Mouse (Mus musculus): Measurements from ENCODE around the gene Pum2. TPM values are rescaled to one million over a fixed set of nuclear protein-coding genes. Genes with fewer than 3 reads are reported as not detected.
A peak's percentile ranks its signal among the peaks of the same experiment; 100 is the strongest.
"Not testable (repeated sequence)": the region's sequence is repeated elsewhere in the genome, so short reads cannot be mapped to it uniquely, and the experiment has no call there.

Pum2 gene
- polyA plus RNA-seq (2012; rRNA removed): 56.5 and 59.3 TPM in 2 replicates

GRCm38 (mm10) chr12:8673974-8674306 is at the start of gene Pum2:
TSS of gene Pum2 (plus strand) at chr12:8674134.
- DNase-seq (ENCODE audit: low spot score): peak; percentile 93

- no peak for DNase-seq (ENCODE audit: low spot score)
These were observed 44.4 kb upstream of the Pum2 start for GRCm38 (mm10) chr12:8629537-8629936.

GRCm38 (mm10) chr12:8631691-8632090 is 42.2 kb upstream of the Pum2 start:
- no peak for DNase-seq (ENCODE audit: low spot score)

DNA sequence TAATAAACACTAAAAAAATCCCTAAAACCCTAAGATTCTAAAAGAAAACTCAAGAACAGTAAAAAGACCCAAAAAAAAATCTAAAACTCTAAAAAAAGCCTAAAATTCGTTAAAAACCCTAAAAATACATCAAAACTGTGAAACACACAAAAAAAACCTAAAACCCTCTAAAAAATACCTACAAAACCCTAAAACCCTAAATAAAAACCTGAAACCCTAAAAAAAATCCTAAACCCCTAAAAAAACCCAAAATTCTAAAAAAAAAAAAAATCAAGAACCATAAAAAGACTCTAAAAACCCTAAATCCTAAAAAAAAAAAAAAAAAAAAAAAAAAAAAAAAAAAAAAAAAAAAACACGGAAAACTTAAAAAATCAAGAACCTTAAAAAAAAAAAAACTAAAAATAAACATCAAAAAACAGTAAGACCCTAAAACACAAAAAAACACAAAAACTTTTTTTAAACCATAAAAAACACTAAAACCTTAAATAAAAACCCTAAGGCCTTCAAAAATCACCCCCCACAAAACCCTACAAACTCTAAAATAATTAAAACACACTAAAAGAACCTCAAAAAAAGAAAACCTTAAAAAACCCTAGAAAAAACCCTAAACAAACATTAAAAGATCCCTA is 41.1 kb upstream of the Pum2 start:
- DNase-seq (ENCODE audit: low spot score): no peak

- DNase-seq (ENCODE audit: low spot score): no peak
These were observed 39.6 kb upstream of the Pum2 start for GRCm38 (mm10) chr12:8634306-8634705.

- DNase-seq (ENCODE audit: low spot score): no peak
These were observed 38.4 kb upstream of the Pum2 start for GRCm38 (mm10) chr12:8635546-8635945.

GRCm38 (mm10) chr12:8636945-8637344 is 37.0 kb upstream of the Pum2 start:
- DNase-seq (ENCODE audit: low spot score): no peak

DNA sequence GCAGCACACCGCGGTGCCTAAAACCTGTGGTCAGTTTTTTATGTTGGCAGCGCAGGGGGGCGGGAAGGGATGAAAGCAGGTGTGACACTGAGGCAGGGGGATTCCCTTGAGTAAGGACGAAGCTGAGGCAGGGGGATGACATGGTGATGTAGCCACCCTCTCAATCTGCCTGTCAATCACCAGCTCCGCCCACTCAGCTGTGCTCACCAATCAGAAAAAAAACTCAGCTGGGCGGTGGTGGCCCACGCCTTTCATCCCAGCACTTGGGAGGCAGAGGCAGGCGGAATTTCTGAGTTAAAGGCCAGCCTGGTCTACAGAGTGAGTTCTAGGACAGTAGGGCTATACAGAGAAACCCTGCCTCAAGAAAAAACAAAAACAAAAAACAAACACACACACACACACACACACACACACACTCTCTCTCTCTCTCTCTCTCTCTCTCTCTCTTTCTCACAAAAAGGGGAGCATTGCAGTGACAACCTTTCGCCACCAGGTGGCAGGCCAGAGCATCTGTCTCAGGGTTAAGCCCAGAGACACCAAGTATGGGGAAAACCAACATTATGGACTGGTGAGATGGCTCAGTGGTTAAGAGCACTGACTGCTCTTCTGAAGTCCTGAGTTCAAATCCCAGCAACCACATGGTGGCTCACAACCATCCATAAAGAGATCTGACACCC is 35.4 kb upstream of the Pum2 start:
- DNase-seq (ENCODE audit: low spot score): peak; percentile 65

- not testable (repeated sequence) for DNase-seq (ENCODE audit: low spot score)
These were observed 33.7 kb upstream of the Pum2 start for GRCm38 (mm10) chr12:8640186-8640585.

DNA sequence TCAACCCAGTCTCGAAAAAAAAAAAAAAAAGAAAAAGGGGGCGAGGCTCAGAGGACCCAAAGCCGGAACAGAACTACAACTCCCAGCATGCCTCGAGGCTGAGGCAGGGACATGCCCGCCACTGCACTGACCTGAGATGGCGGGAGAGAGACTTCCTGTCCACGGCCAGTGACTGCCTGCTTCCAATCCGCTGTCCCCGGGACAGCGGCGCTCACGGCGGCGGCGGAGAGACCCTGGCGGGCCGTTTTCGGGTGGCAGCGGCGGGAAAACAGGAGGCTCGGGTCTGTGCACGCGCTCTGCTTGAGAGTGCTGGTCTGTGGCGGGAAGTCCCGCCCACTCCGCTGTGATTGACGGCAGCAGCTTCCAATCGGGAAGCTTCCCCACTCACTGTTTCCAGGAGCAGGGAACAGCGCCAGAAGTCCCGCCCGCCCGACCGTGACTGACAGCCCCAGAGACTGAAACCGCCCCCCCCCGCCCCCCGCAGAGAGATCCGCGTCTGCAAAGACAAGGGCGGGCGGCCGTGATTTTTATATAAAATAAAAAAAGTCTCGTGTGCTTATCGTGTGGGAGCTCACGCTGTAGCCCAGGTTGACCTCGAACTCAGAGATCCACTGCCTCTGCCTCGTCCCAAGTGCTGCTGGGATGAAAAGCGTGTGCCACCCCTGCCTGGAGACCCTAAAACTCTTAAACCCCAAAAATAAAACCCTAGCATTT is 33.1 kb upstream of the Pum2 start:
- DNase-seq (ENCODE audit: low spot score): peak; percentile 100

GRCm38 (mm10) chr12:8641425-8641735 is 32.6 kb upstream of the Pum2 start:
- no peak for DNase-seq (ENCODE audit: low spot score)

DNA sequence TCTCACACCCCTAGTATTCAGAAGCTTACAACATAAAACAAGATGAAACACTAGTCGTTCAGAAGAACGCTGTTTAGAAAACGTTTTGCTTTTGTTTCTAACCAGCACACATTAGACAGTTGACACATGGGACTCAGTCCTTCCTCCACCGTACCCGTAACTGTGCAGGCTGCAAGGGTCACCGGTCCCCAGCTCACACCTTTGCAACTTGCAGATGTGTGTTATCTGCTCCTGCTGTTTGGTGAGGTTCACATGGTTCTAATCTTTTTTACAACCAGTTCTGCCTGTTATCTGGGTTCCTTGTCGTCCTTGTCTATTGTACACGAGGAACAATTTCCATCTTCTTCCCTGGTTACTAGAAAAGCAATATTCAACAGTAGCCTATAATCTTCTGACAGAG is 25.7 kb upstream of the Pum2 start:
- not testable (repeated sequence) for DNase-seq (ENCODE audit: low spot score)

DNA sequence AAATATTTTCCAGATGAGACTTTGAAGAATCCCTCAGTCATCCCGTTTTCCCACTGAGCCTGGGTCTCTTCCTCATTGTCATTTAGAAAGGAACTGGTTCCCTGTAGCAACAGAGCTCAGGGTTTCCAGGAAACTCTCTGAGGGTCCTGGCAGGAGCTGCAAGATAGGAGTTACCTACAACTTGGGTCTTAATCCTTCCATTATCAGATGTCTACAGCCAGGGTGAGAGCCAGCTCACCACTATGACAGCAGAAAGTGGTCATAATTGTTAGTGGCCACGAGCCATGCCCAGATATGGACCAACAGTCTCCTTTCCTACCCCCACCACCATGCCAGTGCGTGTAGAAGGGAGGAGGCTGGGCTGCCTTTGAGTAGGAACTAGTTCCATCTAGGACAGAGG is 23.9 kb upstream of the Pum2 start:
- DNase-seq (ENCODE audit: low spot score): not testable (repeated sequence)

- peak; percentile 45 for DNase-seq (ENCODE audit: low spot score)
These were observed 17.3 kb upstream of the Pum2 start for GRCm38 (mm10) chr12:8656596-8656995.

GRCm38 (mm10) chr12:8657116-8657515 is 16.8 kb upstream of the Pum2 start:
- DNase-seq (ENCODE audit: low spot score): no peak

GRCm38 (mm10) chr12:8657629-8658366 is 16.1 kb upstream of the Pum2 start:
- no peak for DNase-seq (ENCODE audit: low spot score)

- DNase-seq (ENCODE audit: low spot score): no peak
These were observed 14.3 kb upstream of the Pum2 start for GRCm38 (mm10) chr12:8659406-8660279.

DNA sequence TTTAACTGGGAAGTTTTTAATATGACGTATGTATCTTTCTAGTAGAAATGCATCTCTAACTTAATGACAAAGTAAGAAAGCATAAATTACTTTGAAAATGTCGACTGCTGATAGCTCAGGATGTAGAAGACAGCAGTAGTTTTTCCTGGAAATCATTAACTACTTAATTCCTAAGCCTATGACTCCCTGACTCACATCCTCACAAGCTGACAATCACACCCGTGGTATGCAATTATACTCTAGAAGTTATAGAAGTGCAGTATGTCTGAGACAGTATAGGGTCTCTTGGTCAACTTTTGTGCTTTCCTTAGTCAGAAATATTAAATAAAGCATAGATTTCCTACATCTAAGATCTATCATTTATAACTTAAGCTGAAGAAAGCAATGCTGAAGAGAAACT is 12.2 kb upstream of the Pum2 start:
- DNase-seq (ENCODE audit: low spot score): no peak

DNA sequence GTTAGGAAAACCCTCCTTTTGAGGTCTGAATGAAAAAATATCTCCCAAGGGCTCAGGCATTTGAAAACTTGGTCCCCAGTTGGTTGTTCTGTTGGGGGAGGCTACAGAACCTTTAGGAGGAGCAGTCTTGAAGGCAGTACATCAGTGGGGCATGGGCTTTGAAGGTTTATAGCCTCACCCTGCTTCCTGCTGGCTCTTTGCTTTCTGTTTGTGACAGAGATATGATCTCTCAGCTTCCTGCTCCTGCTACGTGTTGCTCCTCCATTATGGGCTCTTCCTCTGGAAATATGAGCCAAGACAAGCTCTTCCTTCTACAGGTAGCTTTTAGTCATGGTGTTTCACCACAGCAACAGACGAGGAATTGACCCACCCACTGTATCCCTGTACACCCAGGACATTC is 11.8 kb upstream of the Pum2 start:
- no peak for DNase-seq (ENCODE audit: low spot score)

- DNase-seq (ENCODE audit: low spot score): no peak
These were observed 11.2 kb upstream of the Pum2 start for GRCm38 (mm10) chr12:8662721-8663120.

DNA sequence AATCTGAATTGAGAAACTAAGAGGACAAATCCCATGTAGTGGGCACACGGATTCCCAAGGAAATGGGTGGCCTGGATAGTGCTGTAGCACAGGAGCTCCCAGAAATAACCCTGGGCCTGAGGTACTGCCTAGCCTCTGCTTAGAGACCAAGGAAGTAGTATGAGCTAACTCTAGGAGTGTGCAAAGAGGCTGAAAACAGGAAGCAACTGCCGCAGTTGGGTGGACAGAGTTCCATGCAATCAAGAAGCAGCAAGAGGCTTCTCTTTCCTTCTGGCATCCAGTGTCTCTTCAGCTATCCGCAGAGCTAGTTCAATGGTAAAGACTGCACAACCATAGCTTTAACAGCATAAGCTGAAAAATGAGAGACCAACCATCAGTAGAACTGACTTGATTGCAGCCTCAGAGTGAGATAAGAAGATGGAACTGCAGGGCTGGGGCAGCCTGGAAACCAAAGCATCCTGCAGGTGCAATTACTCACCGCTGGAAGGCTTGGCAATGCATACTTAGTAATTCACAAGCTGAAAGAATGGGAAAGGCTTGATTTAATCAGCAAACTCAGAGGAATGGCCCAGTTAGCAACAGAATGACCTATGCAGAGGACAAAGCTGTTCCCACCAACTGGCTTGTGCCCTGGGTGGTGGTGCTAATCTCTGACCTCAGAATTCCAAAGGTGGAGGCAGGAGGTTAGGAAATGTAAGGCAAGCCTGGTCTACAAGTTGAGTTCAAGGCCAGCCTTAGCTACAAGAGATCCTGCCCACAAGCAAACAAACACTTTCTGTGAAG is 6.3 kb upstream of the Pum2 start:
- no peak for DNase-seq (ENCODE audit: low spot score)

All from urinary bladder, adult 2 months (tissue).